Mouse (Mus musculus) intestine, postnatal 0 days (tissue): ENCODE results near the gene Smoc1. TPM values are rescaled to one million over a fixed set of nuclear protein-coding genes. Genes with fewer than 3 reads are reported as not detected.

Experiments used
- ATAC-seq: fragments of 200-750 bp; cut with Nextera tagmentation; 2 replicates; pipeline ENCODE4 v1.8.0; 2017; ENCODE audit warnings: mild to moderate bottlenecking, moderate TSS enrichment, moderate library complexity
- H3K27ac ChIP-seq: fragments of 300-500 bp; sonication (generic); 2 replicates; pipeline ENCODE4 v1.5.1; 2014; ENCODE audit warnings: mild to moderate bottlenecking, low read depth, low read length, moderate library complexity
- H3K27me3 ChIP-seq: fragments of 300-500 bp; sonication (generic); replicated peaks from 2 replicates; pipeline ENCODE4 v1.6.1; 2014; ENCODE audit warnings: low read length, mixed read lengths; ENCODE audit not compliant: control insufficient read depth, insufficient read depth
- H3K36me3 ChIP-seq: fragments of 300-500 bp; sonication (generic); 2 replicates; pipeline ENCODE4 v1.6.1; 2014; ENCODE audit warnings: mild to moderate bottlenecking, moderate library complexity; ENCODE audit not compliant: control insufficient read depth, insufficient read depth
- H3K4me1 ChIP-seq: fragments of 300-500 bp; sonication (generic); replicated peaks from 2 replicates; pipeline ENCODE4 v1.6.1; 2014; ENCODE audit warnings: antibody characterized with exemption, low read length, mixed read lengths; ENCODE audit not compliant: control insufficient read depth, insufficient read depth
- H3K4me2 ChIP-seq: fragments of 300-500 bp; sonication (generic); replicated peaks from 2 replicates; pipeline ENCODE4 v1.6.1; 2014; ENCODE audit warnings: low read depth, mild to moderate bottlenecking, moderate library complexity
- H3K4me3 ChIP-seq: fragments of 300-500 bp; sonication (generic); 2 replicates; pipeline ENCODE4 v1.5.1; 2014; ENCODE audit warnings: low read depth, low read length
- H3K9ac ChIP-seq: fragments of 300-500 bp; sonication (generic); 2 replicates; pipeline ENCODE4 v1.6.1; 2014; ENCODE audit warnings: mild to moderate bottlenecking, low read depth, low read length
- H3K9me3 ChIP-seq: fragments of 300-500 bp; sonication (generic); 2 replicates; pipeline ENCODE4 v1.6.1; 2016; ENCODE audit warnings: mixed run types; ENCODE audit not compliant: control insufficient read depth
- CTCF ChIP-seq: sonication (generic); IDR thresholded peaks from 2 replicates; pipeline ENCODE4 v1.5.1; 2016; ENCODE audit warnings: low read depth, mild to moderate bottlenecking, control low read depth, antibody characterized with exemption, moderate library complexity
- WGBS: fragments of 180-500 bp; shearing (Covaris S2); extraction: QIAGEN DNeasy Blood & Tissue Kit; methylation state at CpG from one replicate; pipeline ENCODE4 v1.1.7; 2014; 5-methylcytosine and 5-hydroxymethylcytosine counted together
- polyA plus RNA-seq: library from polyadenylated mRNA; unstranded; fragments of >200 nt; fragmentation: Nextera tagmentation; extraction: Ambion mirVana; gene quantifications from 2 replicates; pipeline ENCODE4 v1.2.1, GENCODE M21; 2015

Gene Smoc1
- polyA plus RNA-seq, 1 experiment from 2014 or later: 3.9 TPM

DNA sequence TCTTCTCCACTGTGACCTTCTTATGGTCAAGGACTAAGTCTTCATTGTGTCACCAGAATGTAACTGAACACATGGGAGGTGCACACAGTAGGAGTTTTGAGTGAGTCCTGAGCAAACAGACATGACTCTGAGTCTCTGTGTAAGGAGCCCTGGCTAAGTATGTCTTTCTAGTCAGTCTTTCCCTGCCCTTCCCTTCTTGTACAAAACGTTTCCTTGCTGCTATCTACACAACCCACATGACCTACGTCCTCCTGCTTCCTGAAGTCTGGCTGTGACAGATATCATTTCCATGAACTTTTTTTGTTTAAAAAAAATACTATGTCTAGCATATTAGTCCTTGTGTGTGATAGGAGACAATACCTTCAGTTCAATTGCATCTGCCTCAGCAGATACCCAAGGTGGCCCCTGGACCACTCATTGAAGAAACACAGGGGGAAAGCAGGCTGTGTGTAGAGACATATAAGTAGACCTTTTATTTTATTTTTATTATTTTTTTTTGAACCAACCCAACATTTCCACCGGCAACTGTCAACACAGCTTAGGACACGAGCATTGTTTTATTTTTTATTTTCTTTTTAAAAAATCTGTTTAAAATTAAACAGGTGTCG is 171.0 kb downstream of the Smoc1 start:
- Histone ChIP-seq H3K4me2 (no peak overlapping the region), H3K9me3 (no peaks in the 10 kb centered on the region), H3K27me3 (no peaks in the 10 kb centered on the region), H3K27ac (no peak overlapping the region), H3K4me3 (no peak overlapping the region), H3K9ac (no peak overlapping the region), H3K4me1 (no peaks in the 10 kb centered on the region), H3K36me3 (no peaks in the 10 kb centered on the region)
- no peak for TF ChIP-seq CTCF
- ATAC-seq: no peak
- WGBS: 56% methylated on average over 5 of the region's 5 CpGs

GRCm38 (mm10) chr12:81199280-81199955 is 172.8 kb downstream of the Smoc1 start:
- 30% methylated on average over 23 of the region's 23 CpGs for WGBS

DNA sequence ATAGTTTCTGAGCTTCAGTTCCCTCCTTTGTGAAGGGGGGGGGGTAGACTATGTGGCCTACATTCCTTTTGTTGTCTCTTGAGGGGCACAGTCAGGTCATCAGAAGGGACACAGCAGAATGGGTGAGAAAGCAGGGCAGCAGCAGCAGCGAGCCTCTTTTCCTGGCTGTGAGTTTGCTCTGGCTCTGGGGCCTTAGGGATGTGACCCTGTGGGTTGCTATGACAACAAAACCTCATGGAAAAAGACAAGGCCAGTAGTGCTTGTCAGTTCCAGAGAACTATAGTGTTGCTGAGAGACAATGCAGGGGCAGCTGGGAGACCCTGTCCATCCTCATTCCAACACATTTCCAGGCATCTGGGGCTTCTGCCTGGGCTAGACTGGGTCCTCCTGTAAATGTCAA is 176.6 kb downstream of the Smoc1 start:
- 29% methylated on average over 1 of the region's 1 CpGs for WGBS
- H3K4me2 ChIP-seq: no peak overlapping the region
- TF ChIP-seq CTCF: no peak
- H3K27ac ChIP-seq: no peak overlapping the region
- no peak overlapping the region for H3K9ac ChIP-seq
- H3K9me3 ChIP-seq: no peaks in the 10 kb centered on the region
- no peaks in the 10 kb centered on the region for H3K4me1 ChIP-seq
- H3K36me3 ChIP-seq: no peaks in the 10 kb centered on the region
- no peak for ATAC-seq
- no peak overlapping the region for H3K4me3 ChIP-seq
- no peaks in the 10 kb centered on the region for H3K27me3 ChIP-seq

More at GRCm38 (mm10) chr12:81199280-81199955, 172.8 kb downstream of the Smoc1 start:
- peak; percentile 97 for TF ChIP-seq CTCF
- Histone ChIP-seq H3K9ac (no peak overlapping the region), H3K27me3 (no peaks in the 10 kb centered on the region), H3K36me3 (no peaks in the 10 kb centered on the region), H3K4me1 (no peaks in the 10 kb centered on the region), H3K4me3 (no peak overlapping the region), H3K9me3 (no peaks in the 10 kb centered on the region), H3K27ac (no peak overlapping the region), H3K4me2 (no peak overlapping the region)
- peak; percentile 49; the same call in 1 of the 2 replicates for ATAC-seq

DNA sequence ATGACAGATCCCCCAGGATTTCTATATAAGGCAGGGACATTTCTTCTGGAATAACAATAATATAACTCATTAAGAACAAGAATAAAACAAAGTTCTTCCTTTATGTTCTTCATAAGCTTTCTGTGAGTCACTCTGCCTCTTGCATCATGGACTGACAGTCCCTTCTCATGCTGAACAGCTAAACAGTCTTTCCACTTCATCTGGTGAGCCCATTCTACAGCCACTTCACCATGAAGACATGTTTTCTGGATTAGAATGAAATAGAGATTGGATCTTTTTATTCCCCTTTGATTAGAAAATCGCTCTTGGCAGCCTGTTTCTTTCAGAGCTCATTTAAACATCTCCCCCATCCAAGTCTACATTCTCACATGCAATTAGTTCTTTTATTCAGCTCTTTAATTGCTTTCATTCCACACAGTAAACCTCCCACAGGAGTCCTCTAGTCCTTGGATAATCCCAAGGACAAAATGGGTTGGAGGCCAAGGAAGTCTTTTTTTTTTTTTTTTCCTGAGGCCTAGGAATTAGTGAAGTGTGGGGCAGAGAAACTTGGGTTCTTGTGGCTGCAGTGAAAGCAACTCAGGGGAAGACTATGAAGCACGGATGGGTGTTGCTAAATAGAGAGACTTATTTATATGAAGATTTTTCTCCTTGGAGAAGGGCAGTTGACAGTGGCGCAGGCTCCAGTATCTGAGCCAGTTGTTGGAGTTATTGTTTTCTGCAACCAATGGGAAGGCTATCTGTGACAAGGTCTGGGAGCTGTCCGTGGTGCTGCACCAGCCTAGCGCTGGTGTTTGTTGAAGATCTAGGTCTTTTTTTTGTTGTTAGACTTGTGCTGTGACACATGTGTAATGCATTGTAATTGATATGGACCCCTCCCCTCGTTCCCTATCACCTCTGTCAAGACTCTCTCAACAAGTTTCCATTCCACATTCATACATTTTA is 179.3 kb downstream of the Smoc1 start:
- no peak overlapping the region for H3K9ac ChIP-seq
- 26% methylated on average over 6 of the region's 6 CpGs for WGBS
- H3K27me3 ChIP-seq: no peaks in the 10 kb centered on the region
- TF ChIP-seq CTCF: no peak
- H3K4me3 ChIP-seq: no peak overlapping the region
- no peaks in the 10 kb centered on the region for H3K36me3 ChIP-seq
- no peaks in the 10 kb centered on the region for H3K9me3 ChIP-seq
- H3K4me1 ChIP-seq: no peaks in the 10 kb centered on the region
- no peak overlapping the region for H3K27ac ChIP-seq
- no peak overlapping the region for H3K4me2 ChIP-seq
- no peak for ATAC-seq

- TF ChIP-seq CTCF: no peak
- H3K4me3 ChIP-seq: no peak overlapping the region
- no peak overlapping the region for H3K27ac ChIP-seq
- H3K9ac ChIP-seq: no peak overlapping the region
- 51% methylated on average over 2 of the region's 2 CpGs for WGBS
- H3K27me3 ChIP-seq: no peaks in the 10 kb centered on the region
- H3K4me1 ChIP-seq: no peaks in the 10 kb centered on the region
- H3K9me3 ChIP-seq: no peaks in the 10 kb centered on the region
- no peak overlapping the region for H3K4me2 ChIP-seq
- no peak for ATAC-seq
- no peaks in the 10 kb centered on the region for H3K36me3 ChIP-seq
Measured at GRCm38 (mm10) chr12:81208559-81208958, 182.0 kb downstream of the Smoc1 start.

GRCm38 (mm10) chr12:81219339-81219738 is 192.7 kb downstream of the Smoc1 start:
- Histone ChIP-seq H3K36me3 (no peaks in the 10 kb centered on the region), H3K4me1 (no peaks in the 10 kb centered on the region), H3K4me3 (no peak overlapping the region), H3K27ac (no peak overlapping the region), H3K27me3 (no peaks in the 10 kb centered on the region), H3K9ac (no peak overlapping the region), H3K4me2 (no peak overlapping the region), H3K9me3 (no peaks in the 10 kb centered on the region)
- TF ChIP-seq CTCF: no peak
- 71% methylated on average over 4 of the region's 4 CpGs for WGBS
- ATAC-seq: no peak
